Mouse (Mus musculus) testis, adult 2 months (tissue): Measurements from ENCODE around the gene Rbfox1.

Experiments used
- CTCF ChIP-seq: fragments of 200-500 bp; IDR thresholded peaks from 2 replicates; pipeline ENCODE4 v1.5.1; 2012; ENCODE audit warnings: low read depth, mild to moderate bottlenecking, inconsistent platforms, low read length, moderate library complexity; ENCODE audit not compliant: control insufficient read depth, insufficient read depth, insufficient replicate concordance
- POLR2A ChIP-seq: fragments of 200-500 bp; IDR thresholded peaks from 2 replicates; pipeline ENCODE4 v1.6.1; 2012; ENCODE audit warnings: low read depth, mild to moderate bottlenecking, inconsistent platforms, low read length, moderate library complexity; ENCODE audit not compliant: control insufficient read depth

DNA sequence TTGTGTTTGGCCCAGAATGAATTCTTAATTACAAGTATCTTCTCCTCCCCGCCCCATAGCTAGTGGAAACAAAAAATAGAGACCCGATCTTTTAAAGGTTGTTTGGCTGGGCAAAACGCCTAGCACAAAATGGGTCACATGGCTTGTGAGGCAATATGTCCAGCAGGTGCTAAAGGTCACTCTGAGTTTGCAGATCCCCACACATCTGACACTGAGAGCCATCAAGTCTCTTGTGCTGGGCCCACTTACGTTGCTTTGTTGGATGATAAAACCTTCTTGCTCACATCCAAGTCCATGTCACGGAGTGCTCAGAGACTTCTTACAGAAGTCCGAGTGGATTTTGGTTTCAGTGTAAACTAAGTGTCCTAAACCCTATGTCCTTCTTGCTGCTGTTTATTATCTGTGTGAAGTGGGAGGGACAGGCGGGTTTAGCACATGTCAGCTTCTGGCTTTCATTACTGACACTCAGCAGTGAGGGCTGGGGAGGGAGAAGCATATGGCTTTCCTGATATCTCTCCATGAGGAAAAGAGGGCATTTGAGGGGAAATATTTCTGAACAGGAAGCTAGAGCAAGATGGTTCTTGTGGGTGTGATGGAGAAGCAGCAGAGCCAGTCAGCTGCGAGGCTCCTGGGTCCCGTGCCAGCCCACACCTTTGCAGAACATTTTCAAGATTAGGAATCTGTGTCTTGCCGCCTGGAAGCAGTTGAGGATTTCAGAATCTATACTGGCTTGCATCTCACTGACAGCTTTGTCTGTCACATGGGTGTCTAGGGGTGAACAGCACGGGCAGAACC is 1214.5 kb downstream of the Rbfox1 start:
- TF ChIP-seq POLR2A (no peak), CTCF (no peak)
